Mouse (Mus musculus) cerebral cortex, adult 2 months (tissue): ENCODE measurements around the gene Tbc1d22a.

Experiments used
- WGBS: fragments of 180-500 bp; shearing (Covaris S2); methylation state at CpG from one replicate; pipeline ENCODE4 v1.1.7; 2018; 5-methylcytosine and 5-hydroxymethylcytosine counted together

Tbc1d22a gene

GRCm38 (mm10) chr15:86386325-86386724 lies 172.1 kb downstream of the Tbc1d22a start:
- WGBS = 71% methylated on average over 8 of the region's 8 CpGs

GRCm38 (mm10) chr15:86388597-86388996 lies 174.3 kb downstream of the Tbc1d22a start:
- WGBS = 70% methylated on average over 3 of the region's 3 CpGs

GRCm38 (mm10) chr15:86404866-86405265 lies 190.6 kb downstream of the Tbc1d22a start:
- 78% methylated on average over 5 of the region's 5 CpGs for WGBS

- 38% methylated on average over 4 of the region's 4 CpGs for WGBS
These were observed 191.3 kb downstream of the Tbc1d22a start for GRCm38 (mm10) chr15:86405527-86405926.

GRCm38 (mm10) chr15:86409352-86409751 lies 195.1 kb downstream of the Tbc1d22a start:
- 75% methylated on average over 5 of the region's 5 CpGs for WGBS

- WGBS = 91% methylated on average over 5 of the region's 5 CpGs
These were observed 197.3 kb downstream of the Tbc1d22a start for GRCm38 (mm10) chr15:86411532-86412080.

GRCm38 (mm10) chr15:86415951-86416350 lies 201.7 kb downstream of the Tbc1d22a start:
- WGBS = 74% methylated on average over 6 of the region's 6 CpGs

GRCm38 (mm10) chr15:86418436-86418835 lies 204.2 kb downstream of the Tbc1d22a start:
- 87% methylated on average over 2 of the region's 2 CpGs for WGBS

- WGBS = 49% methylated on average over 6 of the region's 6 CpGs
These were observed 205.4 kb downstream of the Tbc1d22a start for GRCm38 (mm10) chr15:86419620-86420019.

- WGBS = 74% methylated on average over 1 of the region's 1 CpGs
These were observed 208.6 kb downstream of the Tbc1d22a start for GRCm38 (mm10) chr15:86422858-86423257.

GRCm38 (mm10) chr15:86423884-86424283 lies 209.6 kb downstream of the Tbc1d22a start:
- 79% methylated on average over 2 of the region's 2 CpGs for WGBS

GRCm38 (mm10) chr15:86424971-86425370 lies 210.7 kb downstream of the Tbc1d22a start:
- WGBS = 88% methylated on average over 8 of the region's 8 CpGs

GRCm38 (mm10) chr15:86426364-86427000 lies 212.2 kb downstream of the Tbc1d22a start:
- WGBS = 86% methylated on average over 5 of the region's 5 CpGs

GRCm38 (mm10) chr15:86427439-86427838 lies 213.2 kb downstream of the Tbc1d22a start:
- 82% methylated on average over 4 of the region's 4 CpGs for WGBS

- 85% methylated on average over 5 of the region's 5 CpGs for WGBS
These were observed 214.2 kb downstream of the Tbc1d22a start for GRCm38 (mm10) chr15:86428496-86428895.

- 89% methylated on average over 8 of the region's 8 CpGs for WGBS
These were observed 215.6 kb downstream of the Tbc1d22a start for GRCm38 (mm10) chr15:86429766-86430335.

GRCm38 (mm10) chr15:86431539-86432080 lies 217.4 kb downstream of the Tbc1d22a start:
- 71% methylated on average over 11 of the region's 11 CpGs for WGBS

GRCm38 (mm10) chr15:86433378-86433777 lies 219.1 kb downstream of the Tbc1d22a start:
- 87% methylated on average over 8 of the region's 8 CpGs for WGBS

- WGBS = 98% methylated on average over 3 of the region's 3 CpGs
These were observed 220.0 kb downstream of the Tbc1d22a start for GRCm38 (mm10) chr15:86434241-86434640.

GRCm38 (mm10) chr15:86437346-86437745 lies 223.1 kb downstream of the Tbc1d22a start:
- 92% methylated on average over 2 of the region's 2 CpGs for WGBS

- 96% methylated on average over 15 of the region's 15 CpGs for WGBS
These were observed 224.9 kb downstream of the Tbc1d22a start for GRCm38 (mm10) chr15:86439015-86439796.

- 61% methylated on average over 2 of the region's 2 CpGs for WGBS
These were observed 230.0 kb downstream of the Tbc1d22a start for GRCm38 (mm10) chr15:86444271-86444670.
